Mouse (Mus musculus) cerebellum, postnatal 10 days (tissue): ENCODE results near the gene Adprhl2.
A peak's percentile ranks its signal among the peaks of the same experiment; 100 is the strongest.

Experiments used
- DNase-seq, 2 experiments: peaks; one replicate each; pipeline ENCODE4 v3.0.0; 2021; ENCODE audit warnings: mixed read lengths in 2 of 2

Gene Adprhl2

DNA sequence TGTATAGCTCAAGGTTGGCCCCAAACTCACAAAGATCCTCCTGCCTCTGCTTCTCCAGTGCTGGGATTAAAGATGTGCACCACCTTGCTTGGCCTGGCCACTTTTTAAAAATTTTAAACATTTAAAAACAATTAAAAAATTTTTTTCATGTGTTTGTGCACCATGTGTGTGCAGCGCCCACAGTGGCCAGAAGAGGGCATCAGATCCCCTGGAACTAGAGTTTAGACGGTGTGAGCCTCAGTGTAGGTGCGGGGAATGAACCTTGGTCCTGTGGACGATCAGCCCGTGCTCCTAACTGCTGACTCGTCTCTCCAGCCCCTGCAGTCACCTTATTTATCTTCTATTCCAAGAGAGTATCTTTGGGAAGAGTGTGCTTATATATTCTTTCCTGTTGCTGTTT, 15.4 kb downstream of the Adprhl2 start:
- no peak for DNase-seq

DNA sequence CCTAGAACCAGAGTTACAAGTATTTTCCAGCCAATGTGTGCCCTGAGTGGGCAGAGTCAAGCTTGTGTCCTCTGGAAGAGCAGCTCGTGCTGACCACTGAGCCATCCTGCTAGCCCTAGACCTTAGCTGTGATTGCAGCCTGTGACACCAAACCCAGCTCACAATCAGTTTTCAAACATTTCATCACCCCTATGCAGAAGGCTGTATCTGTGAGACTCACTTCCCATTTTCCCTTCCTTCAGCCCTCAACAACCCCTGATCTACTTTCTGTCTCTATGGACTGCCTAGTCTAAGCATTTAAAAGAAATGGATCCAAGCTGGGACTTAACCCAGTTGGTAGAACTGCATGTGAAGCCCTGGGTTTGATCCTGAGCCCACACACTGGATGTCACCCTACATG, 16.1 kb downstream of the Adprhl2 start:
- DNase-seq, result no peak

DNA sequence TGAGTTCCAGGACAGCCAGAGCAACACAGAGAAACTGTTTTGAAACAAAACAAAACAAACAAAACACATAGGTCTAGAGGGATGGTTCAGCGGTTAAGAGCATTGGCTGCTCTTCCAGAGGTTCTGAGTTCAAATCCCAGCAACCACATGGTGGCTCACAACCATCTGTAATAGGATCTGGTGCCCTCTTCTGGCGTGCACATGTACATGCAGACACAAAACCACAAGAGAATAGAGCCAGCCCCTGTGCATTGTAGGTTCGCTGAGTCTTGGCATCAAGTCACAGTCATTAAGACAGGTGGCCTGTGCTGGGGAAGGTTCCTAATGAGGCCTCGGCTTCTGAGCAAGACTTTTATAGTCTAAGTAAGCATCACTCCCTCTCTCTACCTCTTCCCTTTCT, 17.6 kb downstream of the Adprhl2 start:
- DNase-seq, result no peak

DNA sequence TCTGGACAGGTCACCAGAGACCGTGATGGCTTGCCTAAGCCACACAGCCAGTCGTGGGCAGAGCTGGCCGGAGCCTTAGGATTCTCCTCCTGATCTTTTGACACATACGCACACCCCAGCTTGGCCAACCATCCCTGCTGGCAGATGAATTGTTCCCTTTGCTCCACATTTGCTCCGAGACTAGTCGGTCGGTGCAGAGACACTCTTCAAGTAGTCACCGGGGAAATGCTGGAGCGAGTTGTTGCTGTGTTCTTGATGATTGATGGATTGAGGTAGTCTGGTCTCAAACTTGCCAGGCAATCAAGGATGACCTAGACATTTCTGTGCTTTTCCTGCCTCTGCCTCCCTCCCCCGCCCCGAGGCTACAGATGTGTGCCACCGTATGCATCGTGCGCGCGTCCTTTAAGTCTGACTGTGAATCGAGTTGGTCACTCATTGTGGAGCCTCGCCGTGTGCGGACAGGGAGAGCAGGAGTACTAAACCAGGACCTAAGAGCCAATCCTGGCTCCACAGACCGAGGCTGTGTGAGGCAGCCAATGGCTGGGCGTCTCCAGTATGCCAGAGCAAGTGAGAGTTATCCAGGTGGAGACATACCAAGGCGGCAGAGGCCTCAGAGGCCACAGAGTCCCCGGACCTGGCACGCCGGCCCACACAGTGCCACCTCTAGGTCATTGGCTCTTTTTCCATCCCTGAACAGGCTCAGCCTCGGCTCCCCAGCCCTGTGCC, 19.8 kb downstream of the Adprhl2 start:
- peak; percentile 51 to 53 for DNase-seq

DNA sequence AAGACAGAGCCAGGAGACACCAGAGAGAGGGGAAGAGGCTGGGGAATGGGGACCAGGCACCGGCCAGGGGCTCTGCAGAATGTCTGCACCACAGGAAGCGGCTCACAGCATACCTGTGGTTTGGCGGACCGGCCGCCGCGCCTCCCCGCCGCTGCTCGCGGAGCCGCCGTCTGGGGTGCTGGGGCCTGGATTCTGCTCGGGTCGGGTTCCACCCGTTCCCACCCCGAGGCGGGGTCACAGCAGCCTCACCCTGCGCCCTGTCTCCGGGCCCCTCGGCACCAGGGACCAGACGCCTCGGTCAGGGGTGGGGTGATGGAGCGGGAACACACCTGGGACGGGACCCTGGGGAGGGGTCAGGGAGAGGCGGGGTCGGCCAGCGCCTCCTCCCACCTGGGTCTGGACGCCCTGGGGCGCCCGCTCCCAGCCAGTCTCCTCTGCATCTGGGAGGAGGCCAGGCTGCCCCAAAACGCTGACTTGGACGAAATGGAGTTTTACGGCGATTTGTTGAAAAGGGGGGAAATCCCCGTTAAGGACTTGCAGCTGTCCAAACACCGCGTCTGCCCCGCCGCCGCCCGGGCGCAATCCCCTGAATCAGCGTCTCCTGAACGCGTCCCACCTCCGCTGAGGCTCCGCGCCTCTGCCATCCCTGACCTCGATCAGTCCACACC, 20.5 kb downstream of the Adprhl2 start:
- DNase-seq, result peak in 1 of 2 experiments; percentile 30

DNA sequence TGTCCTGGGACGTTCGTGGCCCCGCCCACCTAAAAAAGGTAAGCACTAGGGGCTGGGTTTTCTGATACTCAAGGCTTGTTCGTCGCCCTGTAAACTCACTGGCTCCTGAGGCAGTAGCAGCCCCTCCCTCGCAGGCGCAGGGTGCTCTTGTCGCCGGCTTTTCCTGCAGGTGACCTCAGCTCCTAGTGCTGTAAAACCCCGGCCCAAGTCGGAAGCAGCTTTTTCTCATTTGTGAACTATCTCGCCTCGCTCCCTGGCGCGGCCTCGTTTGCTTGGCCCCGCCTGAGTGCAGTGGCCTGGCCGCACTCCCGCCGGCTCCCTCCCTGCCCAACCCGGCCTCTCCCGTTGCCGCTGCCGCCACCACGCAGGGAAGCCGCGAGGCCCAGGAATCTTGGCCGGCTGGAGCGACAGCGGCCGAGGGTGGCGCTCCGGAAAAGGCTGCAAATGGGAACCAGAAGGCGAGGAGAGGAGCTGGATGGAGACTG, 24.8 kb downstream of the Adprhl2 start:
- peak; percentile 77 to 80 for DNase-seq

DNA sequence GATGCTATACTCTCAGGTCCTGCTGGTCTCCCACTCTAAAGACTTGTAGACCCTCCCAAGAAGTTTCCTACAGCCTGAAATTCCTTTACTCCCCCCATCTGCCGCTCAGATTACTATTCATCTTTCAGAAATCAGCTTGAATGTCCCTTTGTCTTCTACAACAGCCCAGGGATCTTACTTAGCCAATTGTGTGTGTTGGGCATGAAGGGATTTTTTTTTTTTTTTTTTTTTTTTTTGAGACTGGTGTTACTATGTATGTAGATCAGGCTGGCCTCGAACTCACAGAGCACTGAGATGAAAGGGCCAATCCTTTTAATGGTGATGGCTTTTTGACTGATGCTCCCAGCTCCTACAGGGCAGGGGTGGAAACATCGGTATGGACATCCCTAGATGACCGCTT, 25.6 kb downstream of the Adprhl2 start:
- no peak for DNase-seq

DNA sequence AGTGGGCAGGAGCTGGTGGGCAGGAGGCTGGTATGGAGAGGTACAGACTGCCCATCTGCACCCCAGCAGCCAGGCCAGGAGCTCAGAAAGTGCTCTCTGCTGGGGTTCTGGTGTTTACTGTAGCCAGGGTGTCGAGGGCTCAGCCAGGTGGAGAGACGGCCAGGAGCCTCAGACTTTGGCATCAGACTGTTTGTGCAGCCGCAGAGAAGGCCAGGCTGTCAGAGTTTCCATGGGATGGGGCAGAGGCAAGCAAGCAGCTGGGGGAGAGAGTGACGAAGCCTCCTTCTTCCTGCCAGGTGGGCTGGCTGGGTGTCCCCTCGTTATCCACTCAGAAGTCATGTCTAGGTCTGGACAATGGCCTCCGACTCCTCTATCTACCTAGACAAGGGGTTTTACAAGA, 26.4 kb downstream of the Adprhl2 start:
- peak in 1 of 2 experiments; percentile 52 for DNase-seq

DNA sequence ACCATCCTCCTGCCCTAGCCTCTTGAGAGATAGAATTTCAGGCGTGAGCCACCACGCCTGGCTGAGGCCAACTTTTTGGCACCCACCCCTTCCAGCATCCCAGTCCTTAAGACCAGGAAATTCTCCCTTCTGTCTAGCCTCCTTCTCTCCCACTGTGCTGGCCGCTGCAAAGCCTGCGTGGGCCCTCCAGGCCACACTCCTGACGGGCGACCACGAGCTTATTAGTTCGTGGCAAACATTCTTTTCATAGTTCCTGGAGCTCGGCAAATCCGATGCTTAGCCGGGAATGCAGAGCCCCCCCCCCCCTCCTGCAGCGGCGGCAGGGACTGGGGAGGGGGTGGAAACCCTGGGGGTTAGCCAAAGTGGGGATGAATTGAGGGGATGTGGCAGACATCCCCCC, 30.3 kb downstream of the Adprhl2 start:
- no peak for DNase-seq

DNA sequence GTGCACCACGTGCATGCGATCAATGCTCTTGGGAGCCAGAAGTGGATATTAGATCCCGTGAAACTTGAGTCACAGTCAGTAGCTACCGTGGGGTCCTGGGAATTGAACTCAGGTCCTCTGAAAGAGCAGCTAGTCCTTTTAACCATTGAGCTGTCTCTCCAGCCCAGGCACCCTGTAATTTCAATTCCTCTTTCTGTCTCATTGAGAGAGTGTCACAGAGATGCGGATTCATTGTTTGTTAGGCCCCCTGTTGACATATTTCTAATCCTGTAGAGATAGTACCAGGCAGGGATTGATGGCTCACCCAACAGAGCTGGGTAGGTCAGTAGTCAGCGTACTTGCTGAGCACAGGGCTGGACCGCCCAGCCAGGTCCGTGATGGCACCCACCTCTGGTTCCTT, 31.2 kb downstream of the Adprhl2 start:
- DNase-seq, result no peak

DNA sequence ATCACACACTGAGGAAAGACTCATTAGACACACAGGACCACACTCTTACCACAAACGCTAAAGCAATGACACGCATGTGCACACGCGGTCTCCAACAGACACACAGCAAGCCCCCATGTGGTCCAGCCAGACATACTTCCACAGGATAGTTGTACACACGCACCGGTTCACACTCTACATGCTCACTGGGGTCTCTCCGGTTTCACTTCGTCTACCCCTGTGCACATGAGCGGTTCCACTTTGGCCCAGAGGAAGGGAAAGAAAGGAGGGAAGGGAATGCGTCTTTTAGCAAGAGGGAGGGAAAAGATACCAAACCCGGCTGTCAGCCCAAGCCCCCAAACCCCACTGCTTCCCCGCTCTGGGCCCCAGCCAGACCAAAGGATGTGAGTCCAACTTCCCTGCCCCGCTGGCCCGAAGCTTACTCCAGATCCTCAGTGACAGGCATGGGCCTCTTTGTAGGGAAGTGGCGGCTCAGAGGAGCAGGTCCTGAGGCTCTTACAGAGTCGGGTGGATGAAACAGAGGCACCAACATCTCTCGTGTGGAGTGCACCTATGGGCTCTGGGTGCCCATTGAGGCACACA, 33.3 kb downstream of the Adprhl2 start:
- DNase-seq, result no peak

DNA sequence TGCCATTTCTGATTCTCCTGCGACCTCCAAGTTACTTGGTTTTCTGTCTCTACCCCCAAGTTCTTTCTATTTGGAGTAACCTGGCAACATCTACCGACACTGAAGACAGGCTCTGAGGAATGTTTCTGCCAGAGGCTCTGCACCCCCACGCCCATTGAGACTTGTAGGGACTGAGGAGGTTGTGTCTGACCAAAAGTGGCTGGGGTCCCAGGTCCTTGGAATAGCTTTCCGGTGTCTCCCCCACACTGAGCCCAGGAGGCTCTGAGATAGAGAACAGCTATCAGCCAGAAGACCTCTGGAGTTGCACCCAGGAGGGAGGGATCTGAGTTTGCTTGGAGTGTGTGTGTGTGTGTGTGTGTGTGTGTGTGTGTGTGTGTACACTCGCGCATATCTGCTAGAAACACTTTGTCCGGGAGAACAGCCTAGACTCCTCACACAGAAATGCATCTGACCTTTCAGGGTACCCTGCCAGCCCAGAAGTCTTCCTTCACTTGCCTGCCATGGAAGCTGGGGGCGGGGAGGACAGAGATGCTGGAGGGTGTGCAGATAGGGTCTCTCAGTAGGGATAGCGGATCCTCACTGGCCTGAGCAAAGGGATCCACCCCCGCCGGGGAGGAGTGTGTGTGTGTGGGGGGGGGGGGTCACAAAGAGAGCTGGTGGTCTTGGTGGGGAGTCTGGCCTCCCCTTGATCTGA, 34.1 kb downstream of the Adprhl2 start:
- no peak for DNase-seq

DNA sequence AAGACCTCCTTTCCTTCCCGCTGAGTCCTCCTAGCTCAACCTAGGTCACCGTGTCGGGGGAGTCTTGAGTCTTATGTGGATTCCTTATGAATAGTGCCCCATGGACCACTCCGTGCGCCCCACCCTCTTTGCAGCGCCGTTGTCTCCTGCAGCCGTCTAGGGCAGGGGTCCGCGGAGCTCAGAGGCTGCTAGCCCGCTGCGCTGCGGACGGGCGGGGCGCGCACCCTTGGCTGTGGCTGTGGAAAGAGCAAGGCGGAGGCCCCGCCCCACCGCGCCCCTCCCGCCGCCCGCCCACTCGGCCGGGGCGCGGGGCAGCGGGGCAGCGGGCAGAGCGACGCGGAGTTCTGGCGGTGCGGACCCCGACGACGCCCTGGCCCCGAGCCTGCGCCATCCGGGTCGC, 35.0 kb downstream of the Adprhl2 start, which contains the start of gene Col8a2:
Gene Col8a2 (plus strand): TSS at position 302 of the 400 bp plus-strand sequence.
- no peak for DNase-seq

DNA sequence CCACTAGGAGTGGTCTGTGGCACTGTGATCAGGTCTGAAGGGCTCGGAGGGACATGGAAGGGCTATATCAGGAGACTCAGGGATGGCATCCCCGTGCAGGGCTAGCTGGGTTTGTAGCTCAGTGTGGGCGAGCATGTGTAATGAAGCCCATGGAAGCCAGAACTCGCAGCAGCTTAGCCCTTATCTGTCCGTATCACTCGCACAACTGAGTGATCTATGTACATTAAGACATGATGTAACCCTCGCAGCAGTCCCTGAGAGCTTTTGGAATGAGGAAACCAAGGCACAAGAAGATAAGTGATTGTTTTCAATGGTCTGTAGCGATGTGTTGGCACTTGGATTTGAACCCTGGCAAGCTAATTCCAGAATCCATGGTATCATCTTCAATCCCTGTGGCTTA, 37.9 kb downstream of the Adprhl2 start:
- no peak for DNase-seq

DNA sequence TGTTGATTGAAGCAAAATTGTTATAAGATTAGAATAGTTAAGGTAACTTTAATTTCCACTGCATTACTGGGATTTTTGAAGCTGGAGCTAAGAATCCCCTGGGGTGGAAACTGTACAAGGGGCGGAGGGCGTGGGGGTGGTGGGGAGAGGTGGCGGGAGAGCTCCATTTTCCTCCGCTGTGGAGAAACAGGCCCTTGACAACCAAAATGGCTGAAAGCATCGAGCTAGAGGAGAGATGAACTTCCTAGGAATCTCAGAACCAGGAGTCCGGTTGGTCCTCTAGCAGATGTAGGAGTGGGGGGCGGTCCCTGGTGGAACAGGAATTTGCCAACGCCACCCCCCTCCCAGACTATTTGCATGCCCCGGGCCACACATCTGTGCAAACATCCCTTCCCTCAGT, 39.8 kb downstream of the Adprhl2 start:
- DNase-seq, result no peak

DNA sequence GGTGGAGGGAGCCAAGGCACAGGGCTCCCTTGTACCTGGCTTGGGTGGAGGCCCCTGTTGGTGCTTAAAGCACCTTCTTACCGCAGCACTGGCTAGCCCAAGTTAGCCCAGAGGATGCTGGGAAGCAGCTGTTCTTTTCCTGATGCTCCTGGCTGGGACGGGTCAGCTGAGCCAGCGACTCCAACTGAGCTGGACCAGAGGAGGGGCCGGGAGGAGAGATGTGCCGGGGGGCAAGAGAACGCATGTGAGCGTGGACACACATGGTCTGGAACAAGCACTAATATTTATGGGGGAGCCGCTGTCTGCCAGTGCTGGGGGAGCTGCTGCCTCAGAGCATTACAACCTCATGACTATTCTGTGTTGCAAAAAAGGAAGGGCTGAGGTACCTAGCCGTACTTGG, 42.5 kb downstream of the Adprhl2 start:
- DNase-seq, result no peak

DNA sequence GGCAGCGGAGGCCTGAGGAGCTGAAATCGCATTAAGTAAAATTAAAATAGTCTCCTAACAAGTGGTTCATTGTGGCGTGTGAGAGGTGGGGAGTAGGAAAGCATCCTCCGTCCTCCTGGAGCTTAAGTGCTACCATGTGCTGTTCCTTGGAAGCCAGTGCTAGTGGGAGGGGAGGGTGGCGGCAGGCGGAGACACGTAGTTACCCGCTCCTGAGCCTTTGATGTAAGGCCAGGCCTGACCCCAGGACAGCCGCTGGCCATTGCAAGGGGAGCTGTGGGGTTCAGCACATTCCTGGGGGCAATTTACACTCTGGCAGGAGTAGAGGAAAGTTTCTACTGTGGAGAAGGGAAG, 43.0 kb downstream of the Adprhl2 start:
- no peak for DNase-seq

DNA sequence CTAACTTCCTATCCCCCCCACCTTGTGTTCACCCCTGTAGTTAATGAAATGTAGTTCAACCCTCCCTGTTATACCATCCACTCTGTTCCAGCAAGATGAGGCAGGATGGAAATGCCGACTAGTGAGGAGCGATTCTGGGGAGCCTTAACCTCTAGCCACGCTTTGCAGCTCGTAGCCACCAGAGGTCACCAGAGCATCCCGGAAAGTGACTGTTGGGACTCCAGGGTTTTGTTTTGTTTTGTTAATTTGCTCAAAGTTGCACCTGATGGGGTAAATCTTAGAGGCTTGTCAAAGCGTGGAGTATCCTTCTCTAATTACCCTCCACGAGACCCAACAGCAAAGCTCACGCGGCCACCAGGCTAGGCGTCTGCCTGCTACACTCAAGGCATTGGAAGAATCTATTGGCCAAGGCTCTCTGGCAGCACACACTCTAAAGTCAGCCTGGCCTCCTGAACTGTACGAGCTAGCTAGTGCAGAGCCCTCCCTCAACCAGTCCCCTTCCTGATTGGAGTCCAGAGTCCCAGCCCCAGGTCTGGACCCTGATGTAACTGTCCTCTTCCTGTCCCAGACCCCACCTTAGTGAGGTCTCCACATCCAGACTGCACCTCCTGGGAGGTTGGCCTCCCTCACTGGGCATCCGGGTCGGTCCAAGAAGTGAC, 43.5 kb downstream of the Adprhl2 start:
- peak; percentile 80 to 83 for DNase-seq

DNA sequence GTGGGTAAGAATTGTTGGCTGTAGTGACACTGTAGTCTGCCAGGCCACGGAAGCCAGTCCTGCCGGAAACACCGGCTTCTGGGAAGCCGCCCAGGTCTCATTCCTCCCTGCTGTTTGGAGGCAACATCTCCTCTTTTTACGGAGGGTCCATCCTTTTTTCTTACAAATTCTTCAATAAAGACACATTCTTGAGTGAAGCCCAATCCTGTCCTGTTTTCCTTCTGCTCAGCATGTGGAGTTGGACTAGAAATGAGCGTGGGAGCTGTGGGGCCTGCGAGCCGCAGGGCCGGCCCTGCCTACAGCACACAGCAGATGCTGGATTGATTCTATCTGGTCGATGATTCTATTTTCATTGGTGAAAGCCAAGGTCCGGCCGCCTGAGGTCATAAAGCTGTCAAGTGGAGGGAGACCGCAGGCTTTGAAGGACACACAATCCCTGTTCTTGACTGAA, 45.8 kb downstream of the Adprhl2 start:
- DNase-seq, result peak; percentile 86 to 90

DNA sequence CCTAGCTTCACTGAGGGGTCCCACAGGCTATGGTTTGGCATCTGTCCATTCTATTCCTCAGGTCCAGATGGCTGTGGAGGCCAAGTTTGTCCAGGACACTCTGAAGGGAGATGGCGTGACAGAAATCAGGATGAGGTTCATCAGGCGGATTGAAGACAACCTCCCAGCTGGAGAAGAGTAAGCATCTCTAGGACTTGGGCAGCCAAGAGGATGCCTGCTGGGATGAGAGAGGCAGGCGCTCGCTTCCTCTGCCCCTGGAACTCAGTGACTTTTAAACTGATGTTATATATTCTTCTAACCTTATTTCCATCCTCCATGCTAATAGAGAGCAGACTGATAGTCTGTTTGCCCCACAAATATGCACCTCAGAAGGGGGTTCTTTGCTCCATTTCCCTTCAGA, 46.4 kb downstream of the Adprhl2 start:
- peak; percentile 71 to 74 for DNase-seq

DNA sequence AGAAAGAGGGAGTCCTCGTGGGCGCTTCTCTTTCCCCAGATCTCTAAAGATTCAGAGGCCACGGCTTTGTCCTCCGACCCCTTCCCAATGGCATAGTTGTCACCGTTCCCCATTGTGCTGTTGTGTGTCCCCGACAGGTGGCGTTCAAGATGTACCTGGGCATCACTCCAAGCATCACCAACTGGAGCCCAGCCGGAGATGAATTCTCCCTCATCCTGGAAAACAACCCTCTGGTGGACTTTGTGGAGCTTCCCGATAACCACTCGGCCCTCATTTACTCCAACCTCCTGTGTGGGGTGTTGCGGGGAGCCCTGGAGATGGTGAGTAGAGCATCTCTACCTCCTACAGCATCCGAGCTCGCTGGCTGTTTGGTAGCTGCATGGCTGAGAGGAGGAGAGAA, 47.8 kb downstream of the Adprhl2 start:
- DNase-seq, result peak; percentile 89 to 94

DNA sequence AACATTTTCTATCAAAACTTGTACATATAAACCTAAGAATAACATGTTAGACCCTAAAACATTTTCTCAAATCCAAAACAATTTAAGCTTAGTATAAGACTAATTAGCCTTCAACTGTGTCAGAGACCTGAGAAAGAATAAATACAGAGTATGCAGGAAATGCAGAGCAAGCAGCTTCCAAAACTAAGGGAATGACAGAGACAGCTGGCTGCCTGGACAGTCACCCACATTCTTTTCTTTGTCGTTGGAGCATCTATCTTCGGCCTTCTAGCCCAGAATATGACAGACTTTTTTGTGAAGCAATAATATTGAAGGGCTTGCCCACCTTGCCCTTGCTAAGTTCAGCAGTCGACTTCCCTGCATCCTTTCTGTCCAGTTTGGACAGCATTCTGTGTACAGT, 52.2 kb downstream of the Adprhl2 start:
- DNase-seq, result no peak
